Mouse (Mus musculus): ENCODE results near the gene Grem1. TPM values are rescaled to one million over a fixed set of nuclear protein-coding genes. Genes with fewer than 3 reads are reported as not detected.

Grem1 gene
- polyA plus RNA-seq, 1 experiment: 1.7 TPM

GRCm38 (mm10) chr2:113781107-113781506 is 22.7 kb upstream of the Grem1 start:
- TF ChIP-seq CTCF (IDR thresholded peaks at IDR 0.05; ENCODE audit: extremely low read depth, insufficient read depth, insufficient read length, insufficient replicate concordance): no peak
- no peak for TF ChIP-seq POLR2A (IDR thresholded peaks at IDR 0.05; ENCODE audit: low read depth, low read length)
- 87% methylated on average over 5 of the region's 5 CpGs for WGBS
- no peaks in the 10 kb centered on the region for H3K4me1 ChIP-seq (ENCODE audit: control insufficient read depth, insufficient read depth, insufficient read length)
- no peak overlapping the region for H3K27ac ChIP-seq (ENCODE audit: insufficient read depth, low read length)
- H3K4me3 ChIP-seq (ENCODE audit: extremely low read depth, insufficient read depth, insufficient read length): no peak overlapping the region
- H3K27me3 ChIP-seq (ENCODE audit: control insufficient read depth, insufficient read depth, low read length): no peaks in the 10 kb centered on the region
- no peaks in the 10 kb centered on the region for H3K36me3 ChIP-seq (ENCODE audit: control insufficient read depth, insufficient read depth, low read length)
- DNase-seq (ENCODE audit: low read depth in 1 of 2, low spot score in 2 of 2): no peak

GRCm38 (mm10) chr2:113779336-113779735 is 20.9 kb upstream of the Grem1 start:
- Histone ChIP-seq H3K36me3 (ENCODE audit: control insufficient read depth, insufficient read depth, low read length) (no peaks in the 10 kb centered on the region), H3K4me3 (ENCODE audit: extremely low read depth, insufficient read depth, insufficient read length) (no peak overlapping the region), H3K4me1 (ENCODE audit: control insufficient read depth, insufficient read depth, insufficient read length) (no peaks in the 10 kb centered on the region), H3K27me3 (ENCODE audit: control insufficient read depth, insufficient read depth, low read length) (no peaks in the 10 kb centered on the region), H3K27ac (ENCODE audit: insufficient read depth, low read length) (no peak overlapping the region)
- 79% methylated on average over 3 of the region's 3 CpGs for WGBS
- no peak for DNase-seq (ENCODE audit: low read depth in 1 of 2, low spot score in 2 of 2)
- TF ChIP-seq POLR2A (IDR thresholded peaks at IDR 0.05; ENCODE audit: low read depth, low read length): no peak
- no peak for TF ChIP-seq CTCF (IDR thresholded peaks at IDR 0.05; ENCODE audit: extremely low read depth, insufficient read depth, insufficient read length, insufficient replicate concordance)

GRCm38 (mm10) chr2:113778036-113778435 is 19.6 kb upstream of the Grem1 start:
- H3K36me3 ChIP-seq (ENCODE audit: control insufficient read depth, insufficient read depth, low read length): no peaks in the 10 kb centered on the region
- no peak overlapping the region for H3K27ac ChIP-seq (ENCODE audit: insufficient read depth, low read length)
- TF ChIP-seq POLR2A (IDR thresholded peaks at IDR 0.05; ENCODE audit: low read depth, low read length) (no peak), CTCF (IDR thresholded peaks at IDR 0.05; ENCODE audit: extremely low read depth, insufficient read depth, insufficient read length, insufficient replicate concordance) (no peak)
- H3K27me3 ChIP-seq (ENCODE audit: control insufficient read depth, insufficient read depth, low read length): no peaks in the 10 kb centered on the region
- H3K4me1 ChIP-seq (ENCODE audit: control insufficient read depth, insufficient read depth, insufficient read length): no peaks in the 10 kb centered on the region
- H3K4me3 ChIP-seq (ENCODE audit: extremely low read depth, insufficient read depth, insufficient read length): no peak overlapping the region
- WGBS: 75% methylated on average over 6 of the region's 6 CpGs
- no peak for DNase-seq (ENCODE audit: low read depth in 1 of 2, low spot score in 2 of 2)

- DNase-seq (ENCODE audit: low read depth in 1 of 2, low spot score in 2 of 2): no peak
- no peaks in the 10 kb centered on the region for H3K27me3 ChIP-seq (ENCODE audit: control insufficient read depth, insufficient read depth, low read length)
- 83% methylated on average over 3 of the region's 3 CpGs for WGBS
- H3K4me1 ChIP-seq (ENCODE audit: control insufficient read depth, insufficient read depth, insufficient read length): no peaks in the 10 kb centered on the region
- TF ChIP-seq CTCF (IDR thresholded peaks at IDR 0.05; ENCODE audit: extremely low read depth, insufficient read depth, insufficient read length, insufficient replicate concordance) (no peak), POLR2A (IDR thresholded peaks at IDR 0.05; ENCODE audit: low read depth, low read length) (no peak)
- no peak overlapping the region for H3K27ac ChIP-seq (ENCODE audit: insufficient read depth, low read length)
- no peak overlapping the region for H3K4me3 ChIP-seq (ENCODE audit: extremely low read depth, insufficient read depth, insufficient read length)
- no peaks in the 10 kb centered on the region for H3K36me3 ChIP-seq (ENCODE audit: control insufficient read depth, insufficient read depth, low read length)
These were observed 17.9 kb upstream of the Grem1 start for GRCm38 (mm10) chr2:113776297-113776696.

GRCm38 (mm10) chr2:113774150-113774805 is 15.8 kb upstream of the Grem1 start:
- Histone ChIP-seq H3K4me3 (ENCODE audit: extremely low read depth, insufficient read depth, insufficient read length) (no peak overlapping the region), H3K36me3 (ENCODE audit: control insufficient read depth, insufficient read depth, low read length) (no peaks in the 10 kb centered on the region), H3K27me3 (ENCODE audit: control insufficient read depth, insufficient read depth, low read length) (no peaks in the 10 kb centered on the region), H3K4me1 (ENCODE audit: control insufficient read depth, insufficient read depth, insufficient read length) (no peaks in the 10 kb centered on the region), H3K27ac (ENCODE audit: insufficient read depth, low read length) (no peak overlapping the region)
- 81% methylated on average over 6 of the region's 6 CpGs for WGBS
- TF ChIP-seq POLR2A (IDR thresholded peaks at IDR 0.05; ENCODE audit: low read depth, low read length) (no peak), CTCF (IDR thresholded peaks at IDR 0.05; ENCODE audit: extremely low read depth, insufficient read depth, insufficient read length, insufficient replicate concordance) (no peak)
- DNase-seq (ENCODE audit: low read depth in 1 of 2, low spot score in 2 of 2): no peak

- TF ChIP-seq CTCF (IDR thresholded peaks at IDR 0.05; ENCODE audit: extremely low read depth, insufficient read depth, insufficient read length, insufficient replicate concordance) (no peak), POLR2A (IDR thresholded peaks at IDR 0.05; ENCODE audit: low read depth, low read length) (no peak)
- DNase-seq (ENCODE audit: low read depth in 1 of 2, low spot score in 2 of 2): no peak
- Histone ChIP-seq H3K27ac (ENCODE audit: insufficient read depth, low read length) (no peak overlapping the region), H3K4me3 (ENCODE audit: extremely low read depth, insufficient read depth, insufficient read length) (no peak overlapping the region), H3K36me3 (ENCODE audit: control insufficient read depth, insufficient read depth, low read length) (no peaks in the 10 kb centered on the region), H3K4me1 (ENCODE audit: control insufficient read depth, insufficient read depth, insufficient read length) (no peaks in the 10 kb centered on the region), H3K27me3 (ENCODE audit: control insufficient read depth, insufficient read depth, low read length) (no peaks in the 10 kb centered on the region)
- 86% methylated on average over 8 of the region's 8 CpGs for WGBS
These were observed 10.3 kb upstream of the Grem1 start for GRCm38 (mm10) chr2:113768541-113769303.

GRCm38 (mm10) chr2:113765885-113766284 is 7.4 kb upstream of the Grem1 start:
- no peak for DNase-seq (ENCODE audit: low read depth in 1 of 2, low spot score in 2 of 2)
- Histone ChIP-seq H3K4me1 (ENCODE audit: control insufficient read depth, insufficient read depth, insufficient read length) (no peaks in the 10 kb centered on the region), H3K36me3 (ENCODE audit: control insufficient read depth, insufficient read depth, low read length) (no peaks in the 10 kb centered on the region), H3K27ac (ENCODE audit: insufficient read depth, low read length) (no peak overlapping the region), H3K4me3 (ENCODE audit: extremely low read depth, insufficient read depth, insufficient read length) (no peak overlapping the region), H3K27me3 (ENCODE audit: control insufficient read depth, insufficient read depth, low read length) (no peaks in the 10 kb centered on the region)
- TF ChIP-seq CTCF (IDR thresholded peaks at IDR 0.05; ENCODE audit: extremely low read depth, insufficient read depth, insufficient read length, insufficient replicate concordance) (no peak), POLR2A (IDR thresholded peaks at IDR 0.05; ENCODE audit: low read depth, low read length) (no peak)
- WGBS: 84% methylated on average over 1 of the region's 1 CpGs

Data from spleen, adult 2 months (tissue).